Mouse (Mus musculus): Measurements from ENCODE around the gene Tlcd2. TPM values are rescaled to one million over a fixed set of nuclear protein-coding genes. Genes with fewer than 3 reads are reported as not detected.
A peak's percentile ranks its signal among the peaks of the same experiment; 100 is the strongest.

Gene Tlcd2
- total and polyA plus RNA-seq, 3 experiments: 0.40 to 0.81 TPM; not detected in 1

DNA sequence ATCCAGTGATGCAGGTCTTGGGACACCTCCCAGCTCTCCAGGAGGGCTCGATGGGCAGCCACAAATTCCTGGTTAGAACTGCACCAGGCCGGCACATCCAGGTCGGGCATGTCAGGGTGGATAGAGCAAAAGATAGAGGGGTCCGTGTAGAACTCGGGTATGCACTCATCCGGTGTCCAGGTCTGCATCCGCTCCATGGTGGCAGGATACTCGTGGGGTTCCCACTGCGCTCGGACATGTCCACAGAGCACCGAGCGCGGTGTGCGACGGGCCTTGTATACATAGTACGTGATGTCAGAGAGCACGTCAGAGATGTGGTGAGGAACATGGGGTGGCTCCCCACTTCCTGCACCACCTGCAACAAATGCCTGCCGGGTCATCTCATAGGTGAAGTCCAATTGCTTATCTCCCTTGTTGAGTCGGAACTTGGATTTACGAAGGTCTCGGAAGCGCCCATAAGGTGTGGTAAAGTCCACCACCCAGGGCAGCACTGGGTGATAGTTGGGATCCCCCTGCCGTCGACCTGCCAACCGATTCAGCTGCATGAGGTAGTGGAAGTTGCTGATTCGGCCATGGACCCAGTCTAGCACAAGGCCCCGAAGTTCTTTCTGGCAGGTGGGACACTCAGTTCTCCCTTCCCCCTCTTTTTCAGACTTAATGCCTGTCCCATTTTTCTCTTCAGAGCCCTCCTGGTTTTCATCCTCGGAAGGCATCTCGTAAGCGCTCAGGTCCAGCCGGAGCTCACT lies 8.5 kb upstream of the Tlcd2 start:
- Histone ChIP-seq H3K9me3 (replicated peaks; ENCODE audit: low read length) (no peaks in the 10 kb centered on the region), H3K4me1 (ENCODE audit: control insufficient read depth in 1 of 2, insufficient read depth in 2 of 2) (peaks cover 32 to 81% of the 10 kb centered on the region in 2 experiments), H3K36me3 (replicated peaks in 1 of 2; ENCODE audit: control insufficient read depth in 1 of 2, insufficient read depth in 1 of 2, low read length in 1 of 2) (peaks cover 34 to 48% of the 10 kb centered on the region in 2 experiments), H3K4me3 (replicated peaks in 1 of 3; ENCODE audit: low read depth in 2 of 3, low read length in 2 of 3, poor library complexity in 1 of 3) (no peak overlapping the region), H3K27me3 (replicated peaks) (no peaks in the 10 kb centered on the region), H3K27ac (ENCODE audit: insufficient read depth, low read depth) (no peak overlapping the region), H3K79me2 (replicated peaks; ENCODE audit: control insufficient read depth, extremely low read depth, insufficient read depth, poor library complexity, severe bottlenecking) (no peaks in the 10 kb centered on the region), H3K9ac (ENCODE audit: insufficient read depth, low read depth) (no peak overlapping the region), H3K4me2 (ENCODE audit: insufficient read depth, low read depth, poor library complexity, severe bottlenecking) (no peak overlapping the region)
- DNase-seq (ENCODE audit: extremely low read depth): no peak
- dilution Hi-C loops (cut with MboI; ENCODE audit: extremely low pct_ligation_motif_present, extremely low pct_unique_long_range_greater_than_20kb, low sequenced_read_pairs) (no loop called here), in situ Hi-C loops (cut with MboI; ENCODE audit: low pct_ligation_motif_present, low pct_unique_long_range_greater_than_20kb, low sequenced_read_pairs) (no loop called here)
- TF ChIP-seq ELF1 (IDR thresholded peaks at IDR 0.05; ENCODE audit: low read depth, low read length) (no peak), EP300 (IDR thresholded peaks at IDR 0.05; ENCODE audit: low read length) (no peak), GABPA (IDR thresholded peaks at IDR 0.05; ENCODE audit: insufficient replicate concordance, low read depth, low read length) (no peak), POLR2AphosphoS2 (IDR thresholded peaks at IDR 0.05; ENCODE audit: low read depth, low read length) (no peak), ZC3H11A (IDR thresholded peaks at IDR 0.05; ENCODE audit: low read depth, low read length) (no peak), CHD2 (IDR thresholded peaks at IDR 0.05; ENCODE audit: low read length) (no peak), HCFC1 (IDR thresholded peaks at IDR 0.05; ENCODE audit: low read depth, low read length) (no peak)

DNA sequence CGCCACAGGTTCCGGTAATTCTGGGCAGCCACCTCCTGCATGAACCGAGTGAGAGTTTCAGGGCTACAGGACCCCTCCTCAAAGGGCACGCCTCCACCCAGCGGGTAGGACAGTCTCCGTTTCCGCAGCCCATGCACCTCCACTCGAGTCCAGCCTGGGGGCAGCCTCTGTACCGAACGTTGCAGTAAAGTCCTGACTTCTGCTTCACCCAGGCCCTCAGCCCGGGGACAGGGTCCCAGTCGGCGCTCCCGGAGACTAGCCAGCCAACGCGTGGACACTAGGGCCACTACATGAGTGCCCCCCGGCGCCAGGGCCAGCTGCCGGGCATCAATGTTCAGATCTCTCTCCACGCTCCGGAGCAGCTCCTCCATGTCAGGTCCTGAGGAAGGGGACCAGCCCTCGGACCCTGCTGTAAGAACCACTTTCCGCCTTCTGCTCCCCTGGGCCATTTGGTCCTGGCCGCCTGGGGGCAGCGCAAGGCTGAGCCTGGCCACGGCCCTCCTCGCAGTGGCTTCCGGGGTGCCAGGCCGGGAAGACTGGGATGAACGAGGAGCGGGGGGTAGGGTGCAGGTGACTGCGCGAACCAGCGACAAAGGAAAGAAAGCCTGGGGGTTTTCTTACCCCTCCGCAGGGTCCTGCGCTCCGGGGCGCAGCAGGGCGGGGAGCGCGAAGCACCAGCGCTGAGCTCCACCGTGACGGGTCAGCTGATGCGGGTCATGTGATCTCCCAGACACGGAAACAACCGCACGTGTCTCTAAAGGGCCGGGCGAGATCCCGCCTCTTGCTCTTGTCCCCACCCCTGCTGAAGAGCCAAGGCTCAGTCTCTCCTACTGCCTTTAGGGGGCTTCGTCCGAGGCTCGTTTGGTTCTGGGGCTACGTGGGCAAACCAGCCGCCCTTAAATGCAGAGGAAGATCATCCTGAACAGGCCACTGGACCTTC lies 7.3 kb upstream of the Tlcd2 start, which contains the start of gene Wdr81:
Wdr81 (minus strand) TSS at position 727 of the 940 bp plus-strand sequence.
- in situ Hi-C loops (cut with MboI; ENCODE audit: low pct_ligation_motif_present, low pct_unique_long_range_greater_than_20kb, low sequenced_read_pairs) (no loop called here), dilution Hi-C loops (cut with MboI; ENCODE audit: extremely low pct_ligation_motif_present, extremely low pct_unique_long_range_greater_than_20kb, low sequenced_read_pairs) (no loop called here)
- H3K27ac ChIP-seq (ENCODE audit: insufficient read depth, low read depth): peak within 1 kb of the TSS; percentile 83
- H3K9ac ChIP-seq (ENCODE audit: insufficient read depth, low read depth): peak within 1 kb of the TSS; percentile 64
- peaks cover 34 to 84% of the 10 kb centered on the region in 2 experiments for H3K4me1 ChIP-seq (ENCODE audit: control insufficient read depth in 1 of 2, insufficient read depth in 2 of 2)
- H3K4me3 ChIP-seq (replicated peaks in 1 of 3; ENCODE audit: low read depth in 2 of 3, low read length in 2 of 3, poor library complexity in 1 of 3): peak within 1 kb of the TSS; percentile 48 to 63 (median 53)
- H3K9me3 ChIP-seq (replicated peaks; ENCODE audit: low read length): no peaks in the 10 kb centered on the region
- H3K4me2 ChIP-seq (ENCODE audit: insufficient read depth, low read depth, poor library complexity, severe bottlenecking): peak within 1 kb of the TSS; percentile 60
- H3K79me2 ChIP-seq (replicated peaks; ENCODE audit: control insufficient read depth, extremely low read depth, insufficient read depth, poor library complexity, severe bottlenecking): no peaks in the 10 kb centered on the region
- H3K27me3 ChIP-seq (replicated peaks): no peaks in the 10 kb centered on the region
- peaks cover 22 to 35% of the 10 kb centered on the region in 2 experiments for H3K36me3 ChIP-seq (replicated peaks in 1 of 2; ENCODE audit: control insufficient read depth in 1 of 2, insufficient read depth in 1 of 2, low read length in 1 of 2)
- DNase-seq (ENCODE audit: extremely low read depth): peak; percentile 97
- TF ChIP-seq TCF12 (IDR thresholded peaks at IDR 0.05; ENCODE audit: low read depth, low read length): 0 out of 2 replicates have a peak, but pooled peaks have one; percentile 32
- TF ChIP-seq HCFC1 (IDR thresholded peaks at IDR 0.05; ENCODE audit: low read depth, low read length): peak; percentile 76
- peak; percentile 18 for TF ChIP-seq MEF2A (IDR thresholded peaks at IDR 0.05; ENCODE audit: borderline replicate concordance, low read depth, low read length)
- TF ChIP-seq NELFE (IDR thresholded peaks at IDR 0.05; ENCODE audit: low read depth, low read length): peak; percentile 40; the same call in 1 of the 2 replicates
- no peak for TF ChIP-seq ZKSCAN1 (IDR thresholded peaks at IDR 0.05; ENCODE audit: borderline replicate concordance, low read depth, low read length)
- peak; percentile 100 for TF ChIP-seq MAX (IDR thresholded peaks at IDR 0.05; ENCODE audit: low read length)
- no peak for TF ChIP-seq JUND (conservative IDR thresholded peaks at IDR 0.05; ENCODE audit: low read depth, low read length)
- TF ChIP-seq CTCF (conservative IDR thresholded peaks at IDR 0.05 in 1 of 2, IDR thresholded peaks at IDR 0.05 in 1 of 2; ENCODE audit: low read depth in 2 of 2, low read length in 2 of 2): peak in 1 of 2 experiments; percentile 66; a peak in 2 of 4 replicates
- TF ChIP-seq PAX5 (IDR thresholded peaks at IDR 0.05; ENCODE audit: low read length): no peak
- TF ChIP-seq NRF1 (IDR thresholded peaks at IDR 0.05; ENCODE audit: low read depth, low read length): peak; percentile 17; the same call in 1 of the 2 replicates
- TF ChIP-seq ETS1 (conservative IDR thresholded peaks at IDR 0.05; ENCODE audit: low read depth, low read length): peak; percentile 88
- TF ChIP-seq POLR2A (IDR thresholded peaks at IDR 0.05; ENCODE audit: low read depth, low read length): peak; percentile 73
- TF ChIP-seq SIN3A (IDR thresholded peaks at IDR 0.05; ENCODE audit: low read length): peak; percentile 99
- TF ChIP-seq ELF1 (IDR thresholded peaks at IDR 0.05; ENCODE audit: low read depth, low read length): peak; percentile 94
- peak; percentile 51 for TF ChIP-seq RAD21 (IDR thresholded peaks at IDR 0.05; ENCODE audit: low read depth, low read length)
- no peak; the same call in 1 of the 2 replicates for TF ChIP-seq UBTF (IDR thresholded peaks at IDR 0.05; ENCODE audit: low read depth, low read length)
- TF ChIP-seq MXI1 (IDR thresholded peaks at IDR 0.05; ENCODE audit: low read depth, low read length): peak; percentile 98
- no peak for TF ChIP-seq JUN (IDR thresholded peaks at IDR 0.05; ENCODE audit: insufficient read depth, low read depth, low read length)
- TF ChIP-seq CHD2 (IDR thresholded peaks at IDR 0.05; ENCODE audit: low read length): no peak
- TF ChIP-seq USF1 (IDR thresholded peaks at IDR 0.05; ENCODE audit: low read depth, low read length): peak; percentile 99
- peak; percentile 68 for TF ChIP-seq TBP (conservative IDR thresholded peaks at IDR 0.05; ENCODE audit: low read depth, low read length)
- TF ChIP-seq ZC3H11A (IDR thresholded peaks at IDR 0.05; ENCODE audit: low read depth, low read length): 0 out of 2 replicates have a peak, but pooled peaks have one; percentile 2
- TF ChIP-seq IRF4 (IDR thresholded peaks at IDR 0.05; ENCODE audit: low read depth, low read length): 0 out of 2 replicates have a peak, but pooled peaks have one; percentile 5
- TF ChIP-seq POLR2AphosphoS2 (IDR thresholded peaks at IDR 0.05; ENCODE audit: low read depth, low read length): no peak
- peak; percentile 55 for TF ChIP-seq SMC3 (IDR thresholded peaks at IDR 0.05; ENCODE audit: low read depth, low read length)
- TF ChIP-seq MYC (IDR thresholded peaks at IDR 0.05; ENCODE audit: low read depth, low read length): peak; percentile 97
